Mouse (Mus musculus) megakaryocyte, embryonic 14.5 days (primary cell): ENCODE measurements around the gene Srpk1.

Experiments
- FLI1 ChIP-seq: IDR thresholded peaks from 2 replicates; pipeline ENCODE4 v1.6.1; 2012; ENCODE audit warnings: low read length, inconsistent platforms, mixed read lengths
- GATA1 ChIP-seq: IDR thresholded peaks from 3 replicates; pipeline ENCODE4 v1.6.1; 2012; ENCODE audit warnings: mixed read lengths, low read length, inconsistent platforms, borderline replicate concordance

DNA sequence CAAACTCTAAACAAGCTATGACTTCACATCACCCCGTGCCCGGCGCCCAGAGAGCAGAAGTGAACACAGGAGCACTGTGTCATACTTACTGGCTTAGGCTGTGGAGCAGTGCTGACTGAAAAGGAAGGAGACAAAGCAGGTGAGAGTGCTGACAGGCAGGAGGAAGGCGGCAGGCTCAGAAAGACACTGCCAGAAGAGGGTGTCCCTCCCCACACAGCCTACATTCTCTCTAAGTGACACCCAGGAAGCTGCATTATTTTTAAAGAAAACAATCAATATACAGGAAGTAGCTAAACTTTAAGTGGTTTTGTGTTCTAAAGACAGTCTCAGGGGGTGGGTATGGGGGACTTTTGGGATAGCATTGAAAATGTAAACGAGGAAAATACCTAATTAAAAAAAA lies 21.7 kb downstream of the Srpk1 start:
- TF ChIP-seq GATA1, result no peak
- no peak for TF ChIP-seq FLI1
